Mouse (Mus musculus): ENCODE measurements around the gene Hist1h2ab. TPM values are rescaled to one million over a fixed set of nuclear protein-coding genes. Genes with fewer than 3 reads are reported as not detected.
"Not testable (repeated sequence)": the region's sequence is repeated elsewhere in the genome, so short reads cannot be mapped to it uniquely, and the experiment has no call there.

The Hist1h2ab gene
- polyA plus RNA-seq, 1 experiment from 2014 or later, result 15.7 TPM

DNA sequence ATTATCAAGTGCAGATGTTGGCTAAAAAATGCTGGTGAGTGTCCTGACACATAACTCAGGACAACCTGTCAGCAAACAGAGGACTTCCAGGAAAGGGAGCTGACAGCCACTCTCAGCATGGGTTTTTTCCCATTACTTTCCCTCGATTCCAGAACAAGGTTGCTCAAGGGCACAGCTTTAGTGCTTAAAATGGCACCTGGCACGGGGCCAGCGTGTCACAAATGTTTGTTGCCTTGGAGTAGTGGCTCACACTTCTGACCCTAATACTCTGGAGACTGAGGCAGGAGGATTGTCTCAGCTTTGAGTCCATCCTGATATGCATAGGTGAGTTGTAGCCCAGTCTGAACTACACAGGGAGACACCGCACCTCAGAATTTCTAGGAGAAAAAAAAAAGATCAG lies 42.3 kb upstream of the Hist1h2ab start:
- TF ChIP-seq EP300 (optimal IDR thresholded peaks at IDR 0.05) (no peak), CTCF (IDR thresholded peaks at IDR 0.05; ENCODE audit: low read depth) (no peak)
- no peak for DNase-seq (ENCODE audit: low spot score)
- Histone ChIP-seq H3K9ac (ENCODE audit: low read length) (no peak overlapping the region), H3K9me3 (ENCODE audit: control insufficient read depth, low read length) (no peaks in the 10 kb centered on the region), H3K4me1 (replicated peaks; ENCODE audit: control insufficient read depth, insufficient read depth) (no peaks in the 10 kb centered on the region), H3K4me2 (replicated peaks; ENCODE audit: low read depth) (no peak overlapping the region), H3K4me3 (ENCODE audit: low read depth, low read length) (no peak overlapping the region; the same call in 1 of the 2 replicates), H3K36me3 (ENCODE audit: control insufficient read depth, insufficient read depth, low read length) (no peaks in the 10 kb centered on the region), H3K27me3 (ENCODE audit: control insufficient read depth, insufficient read depth, low read length) (no peaks in the 10 kb centered on the region), H3K27ac (replicated peaks) (no peak overlapping the region)
- 72% methylated on average over 4 of the region's 4 CpGs for WGBS
- ATAC-seq (ENCODE audit: low FRiP score, low TSS enrichment), result no peak

DNA sequence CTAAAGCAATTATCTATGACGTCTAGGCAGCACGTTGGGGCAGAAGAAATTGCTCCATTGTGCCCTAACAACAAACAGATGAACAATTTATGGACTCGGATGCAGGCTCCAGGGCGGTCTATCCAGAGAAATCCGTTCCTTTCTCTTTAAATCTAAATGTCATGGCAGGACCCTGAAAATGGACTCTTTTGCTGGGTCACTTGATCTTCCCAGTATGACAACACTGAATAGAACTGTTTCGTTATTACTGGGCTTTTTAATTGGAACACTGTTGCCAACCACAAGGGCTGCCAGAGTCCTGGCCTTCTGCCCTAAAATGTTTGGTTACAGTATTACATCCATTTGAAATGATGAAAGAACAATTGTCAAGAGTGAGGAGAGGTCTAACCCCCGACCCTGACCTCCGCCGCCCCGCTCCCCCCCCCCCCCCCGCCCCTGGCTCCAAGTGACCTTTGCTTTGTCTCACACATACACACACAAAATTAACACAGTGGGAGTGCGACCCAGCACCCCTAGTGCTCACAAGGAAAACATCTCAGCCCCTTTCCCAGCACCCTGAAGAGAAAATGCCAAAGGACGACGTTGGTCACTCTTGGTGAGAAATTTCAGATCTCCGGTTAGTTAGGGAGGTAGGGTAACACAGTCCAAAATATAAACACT lies 41.1 kb upstream of the Hist1h2ab start:
- no peaks in the 10 kb centered on the region for H3K9me3 ChIP-seq (ENCODE audit: control insufficient read depth, low read length)
- TF ChIP-seq EP300 (optimal IDR thresholded peaks at IDR 0.05), result no peak
- TF ChIP-seq CTCF (IDR thresholded peaks at IDR 0.05; ENCODE audit: low read depth), result no peak
- no peaks in the 10 kb centered on the region for H3K4me1 ChIP-seq (replicated peaks; ENCODE audit: control insufficient read depth, insufficient read depth)
- H3K4me3 ChIP-seq (ENCODE audit: low read depth, low read length), result peak overlapping the region; percentile 52
- H3K36me3 ChIP-seq (ENCODE audit: control insufficient read depth, insufficient read depth, low read length), result no peaks in the 10 kb centered on the region
- 26% methylated on average over 15 of the region's 15 CpGs for WGBS
- DNase-seq (ENCODE audit: low spot score) (no peak), ATAC-seq (ENCODE audit: low FRiP score, low TSS enrichment) (no peak; the same call in 1 of the 2 replicates)
- H3K9ac ChIP-seq (ENCODE audit: low read length), result peak overlapping the region; percentile 78
- H3K4me2 ChIP-seq (replicated peaks; ENCODE audit: low read depth), result peak overlapping the region; percentile 79
- H3K27ac ChIP-seq (replicated peaks), result peak overlapping the region; percentile 58
- H3K27me3 ChIP-seq (ENCODE audit: control insufficient read depth, insufficient read depth, low read length), result no peaks in the 10 kb centered on the region

DNA sequence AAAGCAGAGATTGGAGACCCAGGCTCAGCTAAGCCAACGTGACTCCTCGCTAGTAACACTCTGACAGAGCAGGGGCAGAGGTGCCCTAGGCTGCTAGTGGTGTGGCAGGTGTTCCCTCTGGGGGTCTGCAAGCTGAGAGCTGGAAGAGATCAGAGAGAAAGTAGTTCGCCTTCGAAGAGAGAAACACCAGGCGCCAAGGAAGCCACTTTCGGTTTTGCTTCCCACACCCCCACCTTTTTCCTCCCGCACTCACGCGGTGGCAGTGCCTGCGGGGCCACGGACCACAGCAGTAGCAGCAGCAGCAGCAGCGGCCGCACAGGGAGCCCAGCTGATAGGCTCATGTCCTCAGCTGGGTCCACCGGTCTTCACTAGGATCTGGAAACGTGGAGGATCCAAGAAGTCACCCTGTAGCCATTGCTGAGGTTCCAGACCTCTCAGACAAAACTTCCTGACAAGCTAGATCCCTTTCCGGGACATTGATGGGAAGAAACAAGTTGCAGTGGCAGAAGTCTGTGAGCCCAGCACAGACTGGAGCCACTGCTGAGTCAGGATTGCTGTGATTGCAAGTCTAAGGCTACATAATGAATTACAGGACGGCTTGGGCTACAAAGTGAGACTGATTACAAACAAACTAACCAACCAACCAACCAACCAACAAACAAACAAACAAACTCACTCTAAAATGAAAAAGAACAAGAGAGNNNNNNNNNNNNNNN lies 40.4 kb upstream of the Hist1h2ab start, which contains the start of gene Hfe:
TSS of gene Hfe (minus strand) at position 481 of the 716 bp plus-strand sequence.
- peak within 1 kb of the TSS; percentile 52 for H3K4me3 ChIP-seq (ENCODE audit: low read depth, low read length)
- peak; percentile 75 for ATAC-seq (ENCODE audit: low FRiP score, low TSS enrichment)
- H3K36me3 ChIP-seq (ENCODE audit: control insufficient read depth, insufficient read depth, low read length), result no peaks in the 10 kb centered on the region
- peak; percentile 75 for DNase-seq (ENCODE audit: low spot score)
- peak within 1 kb of the TSS; percentile 79 for H3K4me2 ChIP-seq (replicated peaks; ENCODE audit: low read depth)
- H3K9me3 ChIP-seq (ENCODE audit: control insufficient read depth, low read length), result no peaks in the 10 kb centered on the region
- H3K4me1 ChIP-seq (replicated peaks; ENCODE audit: control insufficient read depth, insufficient read depth), result no peaks in the 10 kb centered on the region
- no peak for TF ChIP-seq CTCF (IDR thresholded peaks at IDR 0.05; ENCODE audit: low read depth)
- TF ChIP-seq EP300 (optimal IDR thresholded peaks at IDR 0.05), result no peak
- no peaks in the 10 kb centered on the region for H3K27me3 ChIP-seq (ENCODE audit: control insufficient read depth, insufficient read depth, low read length)
- 3% methylated on average over 17 of the region's 17 CpGs for WGBS
- peak within 1 kb of the TSS; percentile 78 for H3K9ac ChIP-seq (ENCODE audit: low read length)
- H3K27ac ChIP-seq (replicated peaks), result peak within 1 kb of the TSS; percentile 58

DNA sequence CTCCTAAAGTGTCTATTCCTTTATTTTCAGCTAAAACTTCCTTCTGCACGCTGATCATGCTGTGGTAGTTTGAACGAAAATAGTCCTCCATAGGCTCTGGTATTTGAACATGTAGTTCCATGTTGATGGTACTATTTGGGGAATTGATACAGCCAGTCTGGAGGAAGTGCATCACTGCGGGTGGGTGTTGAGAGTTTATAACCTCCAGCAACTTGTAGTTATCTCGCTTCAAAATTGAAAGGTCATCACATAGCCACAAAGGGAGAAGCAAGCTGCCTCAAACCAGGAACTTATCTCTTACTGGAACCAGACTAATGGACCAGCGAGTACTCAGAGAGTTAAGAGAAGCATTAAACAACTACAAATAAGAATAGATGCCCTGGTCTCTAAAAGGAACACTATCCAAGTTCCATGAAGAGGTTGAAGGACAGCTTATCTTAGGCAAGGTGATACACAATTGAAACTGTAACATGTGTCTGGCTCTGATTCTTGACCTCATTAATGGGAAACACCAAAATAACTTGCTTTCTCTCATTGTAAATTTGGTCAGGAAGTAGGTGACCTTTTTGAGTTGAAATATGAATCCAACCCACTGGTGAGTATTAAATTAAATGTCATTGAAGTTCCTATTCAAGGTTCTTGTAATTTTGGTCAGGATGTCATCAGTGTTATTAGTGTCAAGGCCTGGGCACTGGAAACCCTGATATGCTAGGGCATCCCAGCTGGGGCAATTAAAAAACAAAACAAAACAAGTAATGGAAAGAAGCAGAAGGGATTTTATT lies 34.5 kb upstream of the Hist1h2ab start:
- WGBS, result 85% methylated on average over 5 of the region's 5 CpGs
- Histone ChIP-seq H3K4me2 (replicated peaks; ENCODE audit: low read depth) (no peak overlapping the region), H3K27ac (replicated peaks) (no peak overlapping the region), H3K27me3 (ENCODE audit: control insufficient read depth, insufficient read depth, low read length) (no peaks in the 10 kb centered on the region), H3K9ac (ENCODE audit: low read length) (no peak overlapping the region), H3K4me1 (replicated peaks; ENCODE audit: control insufficient read depth, insufficient read depth) (no peaks in the 10 kb centered on the region), H3K9me3 (ENCODE audit: control insufficient read depth, low read length) (no peaks in the 10 kb centered on the region), H3K4me3 (ENCODE audit: low read depth, low read length) (no peak overlapping the region), H3K36me3 (ENCODE audit: control insufficient read depth, insufficient read depth, low read length) (no peaks in the 10 kb centered on the region)
- ATAC-seq (ENCODE audit: low FRiP score, low TSS enrichment), result no peak
- DNase-seq (ENCODE audit: low spot score), result no peak
- TF ChIP-seq CTCF (IDR thresholded peaks at IDR 0.05; ENCODE audit: low read depth), result no peak
- TF ChIP-seq EP300 (optimal IDR thresholded peaks at IDR 0.05), result no peak

DNA sequence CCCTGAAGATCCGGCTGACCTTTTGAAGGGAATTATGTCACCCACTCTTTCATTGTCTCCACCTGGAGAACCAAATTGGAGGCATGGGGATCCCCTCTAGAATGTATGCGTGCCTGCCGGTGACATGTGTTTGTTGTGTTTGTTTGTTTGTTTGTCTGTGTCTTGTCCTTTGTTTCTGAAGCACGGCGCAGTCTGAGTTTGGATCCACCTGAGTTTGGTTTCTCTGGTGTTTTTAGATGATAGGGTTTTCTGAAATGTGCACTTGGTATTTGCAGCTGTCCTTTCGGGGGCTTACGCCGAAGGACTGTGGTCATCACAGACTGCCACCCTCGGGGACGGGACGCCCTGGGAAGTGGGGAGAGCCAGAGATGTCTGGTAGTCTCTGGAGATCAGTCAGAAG lies 33.8 kb upstream of the Hist1h2ab start:
- ATAC-seq (ENCODE audit: low FRiP score, low TSS enrichment) (no peak), DNase-seq (ENCODE audit: low spot score) (no peak)
- Histone ChIP-seq H3K27me3 (ENCODE audit: control insufficient read depth, insufficient read depth, low read length) (no peaks in the 10 kb centered on the region), H3K4me1 (replicated peaks; ENCODE audit: control insufficient read depth, insufficient read depth) (no peaks in the 10 kb centered on the region), H3K9me3 (ENCODE audit: control insufficient read depth, low read length) (no peaks in the 10 kb centered on the region), H3K9ac (ENCODE audit: low read length) (no peak overlapping the region), H3K36me3 (ENCODE audit: control insufficient read depth, insufficient read depth, low read length) (no peaks in the 10 kb centered on the region), H3K4me3 (ENCODE audit: low read depth, low read length) (no peak overlapping the region), H3K4me2 (replicated peaks; ENCODE audit: low read depth) (no peak overlapping the region), H3K27ac (replicated peaks) (no peak overlapping the region; the same call in 1 of the 2 replicates)
- no peak for TF ChIP-seq EP300 (optimal IDR thresholded peaks at IDR 0.05)
- TF ChIP-seq CTCF (IDR thresholded peaks at IDR 0.05; ENCODE audit: low read depth), result no peak
- WGBS, result 45% methylated on average over 11 of the region's 11 CpGs

DNA sequence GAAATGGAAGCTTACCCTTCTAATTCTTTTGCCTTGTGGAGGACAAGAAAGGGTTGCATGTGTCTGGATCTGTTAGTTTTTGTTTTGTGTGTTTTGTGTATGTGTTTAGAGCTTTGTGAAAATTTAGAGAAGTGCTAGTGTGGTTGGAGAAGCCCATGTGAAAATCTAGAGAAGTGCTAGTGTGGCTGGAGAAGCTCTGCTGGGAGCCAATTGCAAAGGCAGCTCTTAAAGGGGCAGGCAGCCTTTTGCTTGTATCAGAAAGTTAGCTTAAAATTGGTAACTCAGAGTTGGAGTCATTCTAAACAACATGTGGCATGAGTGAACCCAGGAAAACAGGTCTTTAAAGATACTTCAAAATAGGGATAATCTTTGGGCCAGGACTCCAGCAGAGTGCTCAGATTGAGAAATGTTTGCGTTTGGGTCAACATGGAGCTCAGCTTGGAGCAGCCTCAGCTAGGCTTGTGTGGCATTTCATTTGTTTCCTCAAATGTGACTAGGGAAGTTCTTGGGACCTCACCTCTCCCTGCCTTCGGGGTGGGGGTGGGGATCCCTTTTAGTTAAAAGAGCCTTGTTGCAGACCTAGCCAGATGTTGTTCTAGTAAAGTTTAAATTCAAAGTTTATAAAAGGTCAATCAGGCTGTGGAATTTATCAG lies 33.2 kb upstream of the Hist1h2ab start:
- not testable (repeated sequence) for DNase-seq (ENCODE audit: low spot score); H3K27me3 ChIP-seq (ENCODE audit: control insufficient read depth, insufficient read depth, low read length); H3K36me3 ChIP-seq (ENCODE audit: control insufficient read depth, insufficient read depth, low read length); H3K4me2 ChIP-seq (replicated peaks; ENCODE audit: low read depth); H3K27ac ChIP-seq (replicated peaks); H3K9ac ChIP-seq (ENCODE audit: low read length); ATAC-seq (ENCODE audit: low FRiP score, low TSS enrichment); H3K9me3 ChIP-seq (ENCODE audit: control insufficient read depth, low read length); H3K4me1 ChIP-seq (replicated peaks; ENCODE audit: control insufficient read depth, insufficient read depth); H3K4me3 ChIP-seq (ENCODE audit: low read depth, low read length)
- WGBS, result 8% methylated on average over 2 of the region's 2 CpGs

Measured in stomach, postnatal 0 days (tissue).